Mouse (Mus musculus): Measurements from ENCODE around the gene Klf12. TPM values are rescaled to one million over a fixed set of nuclear protein-coding genes. Genes with fewer than 3 reads are reported as not detected.

Klf12 gene
- total RNA-seq (2021), result 10 to 100 TPM; 12.2 to 17.0 TPM
- long read RNA-seq, experiment 1, result 0 reads
- long read RNA-seq, experiment 2, partial matches to known transcripts, result 0 of 3 reads
- long read RNA-seq, experiment 2, other reads (novel, unspliced or antisense), result 3 of 3 reads

DNA sequence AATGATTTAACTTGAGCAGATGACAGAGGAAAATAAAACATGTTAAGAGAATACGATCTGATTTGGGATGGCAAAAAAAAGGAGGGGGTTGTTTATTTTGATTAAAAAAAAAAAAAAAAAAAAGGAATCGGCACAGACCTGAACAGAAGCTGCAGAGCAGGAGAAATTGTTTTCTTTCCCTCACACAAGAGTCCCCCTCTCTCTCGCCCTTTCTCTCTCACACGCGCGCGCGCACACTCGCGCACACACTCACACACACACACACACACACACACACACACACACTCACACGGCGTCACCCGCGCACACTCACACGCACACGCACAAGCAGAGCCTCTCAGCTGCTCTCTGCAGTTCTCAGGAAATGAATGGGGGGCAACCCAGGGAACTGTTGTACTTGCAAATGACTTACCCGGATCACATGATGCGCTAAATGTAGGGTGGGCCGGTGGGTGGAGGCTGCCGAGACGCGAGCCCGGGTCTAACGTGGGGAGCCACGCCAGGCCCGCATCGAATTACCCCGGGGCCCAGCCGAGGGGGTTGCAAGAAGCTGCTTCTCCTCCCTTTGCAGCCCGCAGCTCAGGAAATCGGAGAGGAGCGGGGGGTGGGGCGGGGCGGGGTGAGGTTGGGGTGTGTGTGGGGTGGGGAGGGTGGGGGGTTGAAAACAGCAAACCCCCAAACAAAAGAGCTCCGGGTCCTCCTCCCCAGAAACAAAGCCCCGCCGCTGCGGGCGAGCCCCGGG lies at the start of gene Klf12:
Gene Klf12 (minus strand): TSS at position 561 of the 742 bp plus-strand sequence.
- peak; percentile 51 to 73 for DNase-seq (ENCODE audit: low spot score in 2 of 2)

DNA sequence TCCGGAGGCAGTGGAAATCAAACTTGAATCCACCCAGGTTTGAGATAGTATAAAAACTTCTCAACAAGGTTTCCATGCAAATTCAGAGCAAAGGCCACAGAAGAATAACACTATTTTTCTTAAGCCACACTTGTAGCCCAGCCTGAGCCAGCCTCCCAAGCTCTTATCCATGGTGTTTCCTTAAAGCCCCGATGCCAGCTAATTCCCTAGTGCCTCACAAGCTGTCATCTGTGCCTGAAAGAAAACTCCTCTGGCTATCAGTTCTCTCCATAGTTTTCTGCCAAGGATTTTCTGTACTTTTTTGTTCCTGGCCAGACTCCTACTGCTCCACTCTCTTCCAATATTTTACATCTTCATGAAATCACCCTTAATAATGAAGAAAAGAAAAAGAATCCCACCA lies 48.9 kb upstream of the Klf12 start:
- DNase-seq (ENCODE audit: low spot score in 2 of 2), result no peak

DNA sequence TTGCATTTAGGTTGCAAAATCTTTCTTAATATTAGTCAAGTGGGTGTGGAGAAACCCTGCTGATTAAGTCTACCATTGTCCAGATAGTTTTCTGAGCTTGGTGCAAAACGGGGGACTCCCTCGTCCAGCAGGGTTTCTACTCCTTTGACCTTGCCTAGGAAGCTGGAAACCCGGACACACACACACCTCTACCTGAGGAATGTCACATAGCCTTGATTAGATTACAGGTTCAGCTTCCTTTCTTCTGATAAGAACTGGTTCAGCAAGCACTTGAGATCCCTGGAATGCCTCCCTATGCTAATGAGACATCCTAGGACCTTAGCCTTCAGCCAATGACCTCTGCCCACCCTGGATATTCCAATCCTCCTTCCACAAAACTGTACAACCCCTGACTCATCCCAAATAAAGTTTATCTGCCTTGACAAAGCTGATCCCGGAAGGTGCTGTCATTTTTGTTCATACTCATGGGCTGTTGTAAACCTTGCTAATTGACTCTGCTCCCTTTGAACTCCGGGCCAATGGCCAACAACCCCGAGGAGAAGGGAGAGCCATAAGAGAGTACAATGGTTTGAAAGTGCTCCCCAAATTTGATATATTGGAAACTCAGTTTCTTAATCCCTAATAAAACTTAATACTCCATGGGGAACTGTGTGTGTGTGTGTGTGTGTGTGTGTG lies 44.3 kb upstream of the Klf12 start:
- DNase-seq (ENCODE audit: low spot score in 2 of 2), result no peak

DNA sequence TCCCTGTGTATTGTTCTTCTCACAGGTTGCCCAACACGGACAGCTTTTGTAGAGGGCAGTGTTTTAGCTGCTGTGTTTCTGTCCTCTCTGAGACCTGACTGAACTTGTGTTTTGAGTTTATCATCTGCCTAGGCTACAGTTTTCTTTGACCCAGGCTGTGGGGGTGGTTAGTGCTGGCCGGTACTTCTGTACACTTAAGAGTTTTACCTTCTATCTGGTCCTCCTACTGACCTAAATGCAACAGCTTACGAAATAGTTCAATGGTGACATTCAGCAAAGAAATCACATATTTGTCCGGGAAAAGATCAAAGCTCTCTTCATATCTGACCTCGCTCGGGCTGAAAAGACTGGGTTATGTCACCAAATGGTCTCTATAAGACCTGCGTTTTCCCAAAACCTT lies 39.8 kb upstream of the Klf12 start:
- DNase-seq (ENCODE audit: low spot score in 2 of 2), result no peak

DNA sequence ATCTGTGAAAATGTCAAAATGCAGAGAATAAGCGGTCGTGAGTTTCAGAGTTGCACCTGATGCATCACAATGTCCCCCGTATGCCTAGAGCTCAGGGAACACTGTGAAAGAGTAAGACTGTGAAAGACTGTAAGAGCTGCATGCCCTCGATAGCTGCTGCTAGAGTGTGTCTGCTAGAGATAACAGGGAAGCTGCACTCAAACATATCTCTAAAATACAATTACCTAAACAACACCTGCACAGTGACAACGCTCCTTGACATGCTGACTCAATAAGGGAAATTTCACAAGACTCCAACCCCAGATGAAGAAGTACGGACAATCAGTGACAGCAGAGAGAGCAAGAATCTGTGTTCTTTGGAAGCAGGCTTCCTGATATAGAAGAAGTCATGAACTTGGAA lies 37.5 kb upstream of the Klf12 start:
- no peak for DNase-seq (ENCODE audit: low spot score in 2 of 2)

DNA sequence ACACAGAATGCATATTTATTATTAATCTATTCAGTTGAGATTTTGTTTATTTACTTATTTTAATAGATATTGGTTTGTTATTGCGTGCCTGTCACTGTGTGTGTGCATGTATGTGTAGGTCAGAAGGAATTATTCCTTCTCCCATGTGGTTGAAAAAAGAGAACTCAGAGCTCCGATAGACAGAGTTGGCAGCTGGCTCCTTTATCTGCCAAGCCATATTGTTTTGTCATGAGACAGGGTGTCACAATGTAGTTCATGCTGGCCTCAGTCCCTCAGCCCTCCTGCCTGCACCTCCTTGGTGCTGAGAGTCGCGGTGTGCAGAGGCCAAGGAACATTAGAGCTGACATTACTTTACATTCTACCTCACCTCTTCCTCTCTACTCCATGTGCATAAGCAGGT lies 32.3 kb upstream of the Klf12 start:
- no peak for DNase-seq (ENCODE audit: low spot score in 2 of 2)

DNA sequence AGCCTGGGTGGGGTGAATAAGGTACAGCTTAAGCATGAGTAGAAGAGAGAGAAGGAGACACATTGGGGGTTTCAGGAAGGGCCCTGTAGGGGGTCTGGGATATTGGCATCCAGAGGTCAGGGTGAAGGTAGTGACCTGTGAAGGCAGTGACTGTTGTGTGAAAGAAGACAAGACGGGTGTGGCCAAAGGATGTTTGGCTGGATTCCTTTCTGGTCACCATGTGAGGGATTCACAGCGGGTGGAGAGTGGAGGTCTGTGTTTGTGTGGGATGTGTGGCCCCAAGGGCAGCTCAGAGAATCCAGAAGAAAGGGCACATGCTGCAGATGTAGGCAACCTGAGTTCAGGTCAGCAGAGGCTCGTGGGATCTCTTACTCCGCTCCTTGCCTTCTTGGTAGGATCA lies 29.6 kb upstream of the Klf12 start:
- DNase-seq (ENCODE audit: low spot score in 2 of 2), result no peak

DNA sequence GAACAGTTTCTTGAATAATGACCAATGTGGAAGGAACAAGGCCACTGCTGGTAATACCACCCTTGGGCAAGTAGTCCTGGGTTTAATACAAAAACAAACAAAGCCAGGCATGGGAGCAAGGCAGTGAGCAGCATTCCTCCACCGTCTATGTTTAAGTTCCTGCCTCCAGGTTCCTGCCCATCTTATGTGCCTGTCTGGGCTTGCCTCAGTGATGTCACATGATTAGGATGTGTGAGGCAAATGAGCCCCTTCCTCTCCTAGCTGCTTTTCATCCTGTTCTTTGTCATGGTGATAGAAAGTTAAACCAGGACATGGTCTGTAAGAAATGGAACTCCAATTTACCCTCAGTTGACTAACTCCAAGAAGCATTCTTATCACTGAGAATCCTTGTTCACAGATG lies 16.4 kb upstream of the Klf12 start:
- DNase-seq (ENCODE audit: low spot score in 2 of 2), result no peak

DNA sequence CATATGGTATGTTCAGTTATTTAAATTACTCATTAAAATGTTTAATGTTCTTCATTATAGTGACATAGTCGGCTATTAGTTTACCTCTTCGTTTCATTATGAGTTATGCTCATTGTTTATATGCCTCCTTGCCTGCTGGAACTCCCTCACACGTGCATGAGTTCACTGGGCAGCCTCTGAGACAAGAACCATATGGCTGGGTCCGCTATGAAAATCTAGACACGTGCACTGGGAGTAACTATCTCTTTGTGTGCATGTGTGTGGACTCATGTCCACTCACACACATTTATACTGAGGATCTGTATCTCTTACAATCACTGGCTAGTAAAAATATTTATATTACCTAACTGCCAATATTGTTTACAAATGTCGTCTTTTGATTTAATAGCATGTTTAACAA lies 14.4 kb upstream of the Klf12 start:
- no peak for DNase-seq (ENCODE audit: low spot score in 2 of 2)

DNA sequence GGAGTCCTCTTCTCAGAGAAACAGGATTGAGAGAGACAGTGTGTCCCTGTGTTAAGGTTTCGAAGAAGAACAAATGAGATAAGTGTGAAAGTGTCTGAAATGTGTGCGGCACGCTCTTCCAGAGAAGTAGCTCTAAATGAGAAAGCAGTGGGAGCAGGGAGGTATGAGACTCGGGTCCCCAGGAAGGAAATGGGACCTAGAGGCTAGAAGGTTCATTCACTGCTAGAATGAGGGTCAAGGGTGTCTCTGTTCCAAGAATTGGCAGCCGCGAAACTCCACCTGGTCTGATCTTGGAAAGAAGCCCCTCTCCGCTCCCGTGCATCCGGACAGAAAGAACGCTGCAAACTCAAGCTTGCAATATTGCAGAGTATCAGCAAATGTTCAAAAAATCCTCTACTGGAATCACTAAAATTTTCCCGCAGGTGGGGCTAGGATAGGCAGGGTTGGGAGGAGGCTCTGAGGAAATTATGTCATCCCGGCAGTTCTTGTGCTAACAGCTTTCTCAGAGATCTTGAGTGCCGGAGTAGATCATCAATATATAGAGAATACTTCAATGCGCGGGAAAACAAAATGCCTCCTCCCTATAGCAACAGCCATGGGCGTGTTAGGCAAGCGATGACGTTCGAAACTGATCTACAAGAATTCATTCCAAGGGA lies 2.2 kb upstream of the Klf12 start:
- no peak for DNase-seq (ENCODE audit: low spot score in 2 of 2)

DNA sequence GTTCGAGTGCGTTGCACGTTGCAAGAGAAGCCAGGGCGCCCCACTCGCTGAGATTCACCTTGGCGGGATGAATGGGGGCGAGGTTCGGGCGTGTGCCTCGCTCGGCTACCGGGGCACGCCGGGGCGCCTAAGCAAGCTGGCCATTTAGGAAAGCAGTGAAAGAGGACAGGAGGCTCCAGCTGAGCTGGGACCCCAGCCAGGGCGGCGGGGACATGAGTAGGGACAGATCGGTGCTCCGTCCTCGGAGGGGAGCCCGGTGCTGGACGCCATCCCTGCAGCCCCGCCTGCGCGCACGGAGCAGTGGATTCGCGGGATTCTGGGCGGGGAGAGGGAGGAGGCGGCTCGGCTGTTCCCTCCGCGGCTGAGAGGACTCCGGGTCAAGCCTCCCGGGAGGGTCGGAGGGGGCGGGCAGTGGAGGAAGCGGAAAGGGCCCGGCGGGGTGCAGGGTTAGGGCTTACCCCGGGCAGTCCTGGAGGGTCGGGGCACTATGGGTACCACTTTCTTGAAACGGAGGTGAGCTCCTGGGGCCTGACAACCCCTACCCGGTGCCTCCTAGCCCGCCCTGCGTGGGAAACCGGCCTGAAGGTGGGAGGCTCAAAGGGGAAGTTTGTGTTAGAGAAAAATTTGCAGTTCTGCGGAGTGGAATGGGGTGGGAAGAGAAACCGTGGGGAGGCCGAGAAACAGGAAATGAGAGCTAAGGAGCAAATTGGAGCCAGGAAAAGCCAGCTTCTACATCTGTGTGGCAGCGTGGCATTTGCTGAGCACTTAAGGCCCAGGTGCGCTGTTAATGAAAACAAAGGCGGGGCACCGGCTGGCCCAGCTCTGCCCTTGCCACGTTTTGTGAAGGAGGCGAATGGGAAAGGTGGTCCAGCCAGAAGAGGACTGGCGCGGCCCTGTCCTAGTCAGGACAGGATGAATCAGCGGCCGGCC lies 1.4 kb upstream of the Klf12 start:
- peak; percentile 73 to 82 for DNase-seq (ENCODE audit: low spot score in 2 of 2)

DNA sequence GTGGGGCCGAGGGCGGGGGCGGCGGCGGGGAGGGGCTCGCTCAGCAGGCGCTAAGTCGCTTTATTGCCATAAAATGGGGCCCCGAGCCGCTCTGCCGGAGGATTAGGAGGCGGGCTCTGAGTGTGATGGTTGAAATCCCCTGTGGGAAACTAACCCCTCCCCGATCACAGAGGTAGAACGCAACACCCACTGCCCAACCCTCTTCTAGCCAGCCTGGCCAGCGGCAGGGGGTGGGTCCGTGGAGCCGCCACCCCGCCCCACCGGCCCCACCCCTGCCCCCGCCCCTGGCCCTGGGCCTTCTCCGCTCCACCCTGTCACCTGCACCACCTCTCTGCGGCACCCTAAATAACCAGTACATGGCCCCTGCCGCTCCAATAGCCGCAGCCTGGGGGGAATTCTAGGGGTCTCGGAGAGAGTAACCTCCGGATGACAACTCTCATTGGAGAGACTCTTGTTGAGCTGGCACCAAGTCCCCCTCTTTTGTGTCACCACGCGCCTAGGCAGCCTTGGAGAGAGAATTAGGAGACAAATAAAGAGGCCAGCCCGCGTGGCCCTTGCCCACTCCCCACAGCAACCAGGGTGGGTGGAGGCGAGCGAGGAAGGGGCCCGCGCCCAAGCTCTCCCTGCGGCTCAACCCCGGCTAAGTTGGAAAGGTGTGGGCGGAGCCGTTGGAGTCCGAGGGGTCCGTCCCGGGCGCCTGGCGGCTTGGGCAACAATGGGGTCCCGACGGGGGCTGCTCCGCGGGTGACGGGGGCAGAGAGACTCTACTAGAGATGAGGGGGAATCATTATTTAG lies 579 bp upstream of the Klf12 start:
- DNase-seq (ENCODE audit: low spot score in 2 of 2), result peak; percentile 57 to 76

DNA sequence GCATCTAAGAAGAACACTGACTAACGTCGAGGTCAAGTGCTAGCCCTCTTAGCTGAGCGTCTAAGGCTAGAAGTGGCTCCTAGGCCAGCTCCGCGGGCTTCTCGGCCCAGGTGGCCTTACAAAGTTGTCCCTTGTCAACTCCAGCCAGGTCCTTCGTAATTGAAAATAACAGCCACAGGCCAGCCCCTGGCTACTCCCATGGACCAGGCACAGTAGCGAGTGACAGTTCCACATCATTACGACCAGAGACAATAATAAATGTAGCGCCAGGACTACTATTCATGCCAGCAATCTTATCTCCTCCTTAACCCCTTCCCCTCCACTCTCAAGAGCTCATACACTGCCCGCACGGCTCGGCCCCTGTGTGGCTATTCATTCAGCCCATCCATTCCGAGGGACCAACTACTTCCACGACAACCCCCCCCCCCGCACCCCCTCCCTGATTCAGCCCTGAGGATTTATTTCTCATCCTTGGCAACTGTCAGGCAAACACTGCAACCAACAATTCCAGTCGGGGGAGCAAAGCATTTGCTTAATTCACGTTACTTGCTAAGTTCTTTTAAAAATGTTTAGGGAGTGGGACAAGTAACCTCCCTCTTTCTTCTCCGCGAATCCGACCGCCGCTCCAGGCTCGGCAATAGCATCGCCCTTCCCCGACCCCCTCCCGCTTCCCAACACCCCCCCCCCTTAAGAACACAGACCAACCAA lies 914 bp downstream of the Klf12 start:
- peak; percentile 27 to 48 for DNase-seq (ENCODE audit: low spot score in 2 of 2)

DNA sequence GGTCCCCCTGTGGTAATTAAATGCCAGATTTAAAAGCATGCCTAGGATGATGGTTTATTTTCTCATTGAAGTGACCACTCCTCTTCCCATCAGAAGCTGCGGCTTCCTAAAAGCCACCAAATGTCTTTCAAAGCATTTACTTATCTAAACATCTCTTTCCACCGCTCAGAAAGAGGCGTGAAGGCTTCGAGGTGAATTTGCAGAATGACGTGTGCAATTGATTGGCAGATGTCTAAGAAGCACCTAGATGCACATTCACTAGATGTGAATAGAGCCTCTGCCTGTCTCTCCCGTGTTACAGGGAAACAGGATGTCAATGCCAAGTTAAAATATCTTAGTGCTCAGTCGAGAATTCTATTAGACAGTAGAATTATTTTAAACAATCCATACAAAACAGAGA lies 1.8 kb downstream of the Klf12 start:
- DNase-seq (ENCODE audit: low spot score in 2 of 2), result no peak

DNA sequence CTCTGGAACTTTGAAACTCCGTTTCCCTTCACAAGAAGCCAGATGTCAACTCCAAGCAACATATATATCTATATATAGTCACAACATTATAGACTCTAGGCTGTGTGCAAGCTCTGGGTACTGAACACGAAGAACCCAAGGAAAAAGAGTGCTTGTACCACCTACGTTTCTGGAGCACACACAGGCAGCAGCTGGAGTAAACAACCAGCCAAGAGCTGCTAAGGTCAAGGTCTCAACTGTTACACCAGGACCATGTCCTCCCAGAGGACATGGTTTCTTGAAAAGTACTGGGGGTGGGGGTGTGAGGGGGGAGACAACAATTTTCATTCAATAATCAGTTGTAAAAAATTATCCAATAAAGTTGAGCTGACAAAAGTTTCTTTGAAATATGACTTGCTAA lies 2.7 kb downstream of the Klf12 start:
- DNase-seq (ENCODE audit: low spot score in 2 of 2), result no peak

DNA sequence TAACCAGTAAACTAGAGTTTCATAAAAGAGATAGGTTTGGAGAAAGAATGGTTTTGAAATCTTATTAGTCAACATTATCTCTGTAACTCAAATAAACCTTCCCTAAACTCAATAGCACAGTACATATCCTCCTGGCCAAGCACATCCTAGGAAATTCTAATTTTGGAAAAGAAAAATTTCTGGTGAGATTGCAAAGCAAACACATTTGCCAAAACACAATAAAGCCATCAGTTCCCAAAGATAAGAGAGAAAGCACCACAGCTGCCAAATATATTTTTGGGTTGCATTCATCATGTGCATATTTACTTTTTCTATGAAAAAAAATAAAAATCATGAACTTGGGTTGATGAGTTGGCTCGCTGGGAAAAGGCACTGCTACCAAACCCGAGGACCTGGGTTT lies 10.3 kb downstream of the Klf12 start:
- no peak for DNase-seq (ENCODE audit: low spot score in 2 of 2)

DNA sequence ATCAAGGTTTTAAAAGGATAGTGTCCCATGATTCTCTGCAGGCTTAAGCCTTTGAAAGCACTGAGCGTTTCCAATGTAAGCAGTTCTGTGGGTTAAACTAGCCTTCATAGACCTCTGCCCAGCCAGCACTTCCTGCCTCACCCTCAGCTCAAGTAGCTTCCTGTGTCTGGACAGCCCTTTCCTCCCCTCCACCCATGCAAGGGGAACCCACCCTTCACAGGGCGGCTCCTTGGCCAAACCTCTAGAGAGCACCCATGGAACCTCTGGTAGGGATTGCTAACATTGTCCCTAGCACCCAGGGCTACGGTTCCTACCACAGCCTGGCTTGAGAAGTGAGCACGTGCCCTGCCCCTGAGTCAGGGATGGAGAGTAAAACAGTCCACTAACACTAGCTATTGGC lies 23.9 kb downstream of the Klf12 start:
- no peak for DNase-seq (ENCODE audit: low spot score in 2 of 2)

DNA sequence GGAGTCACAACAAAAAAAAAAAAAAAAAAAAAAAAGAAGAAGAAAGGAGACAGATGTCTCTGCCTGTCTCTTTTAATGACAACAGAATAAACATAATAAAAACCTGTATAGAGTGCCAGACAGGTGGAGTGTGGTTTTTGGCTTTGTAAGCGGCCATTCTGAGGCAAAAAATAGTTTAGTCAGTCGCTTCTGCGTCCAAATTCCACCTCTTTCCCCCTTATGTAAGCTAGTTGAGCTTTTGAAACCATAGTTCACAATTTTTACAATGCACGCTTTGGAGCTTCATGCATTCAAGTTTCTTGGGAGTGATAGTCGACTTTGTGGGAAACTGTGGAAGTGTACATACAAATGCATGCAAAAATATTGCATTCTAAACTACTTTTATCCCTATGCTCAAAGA lies 41.4 kb downstream of the Klf12 start:
- DNase-seq (ENCODE audit: low spot score in 2 of 2), result no peak

DNA sequence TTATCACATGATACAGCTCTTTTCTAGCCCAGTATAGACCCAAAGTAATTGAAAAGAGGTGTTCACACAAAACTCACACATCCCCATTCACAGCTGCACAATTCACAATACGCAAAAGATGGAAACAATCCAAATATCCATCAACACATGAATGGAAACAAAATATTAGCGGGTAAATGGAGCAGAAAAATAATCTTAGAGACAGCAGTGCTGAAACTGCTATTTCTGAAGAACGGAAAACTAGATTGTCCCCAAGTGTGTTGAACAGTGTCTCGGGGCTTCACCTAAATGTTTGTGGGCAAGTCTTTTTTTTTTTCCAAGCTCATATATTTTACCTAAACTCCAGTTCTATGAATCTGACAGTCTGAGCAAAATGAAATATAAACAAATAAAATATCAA lies 44.6 kb downstream of the Klf12 start:
- DNase-seq (ENCODE audit: low spot score in 2 of 2), result no peak

DNA sequence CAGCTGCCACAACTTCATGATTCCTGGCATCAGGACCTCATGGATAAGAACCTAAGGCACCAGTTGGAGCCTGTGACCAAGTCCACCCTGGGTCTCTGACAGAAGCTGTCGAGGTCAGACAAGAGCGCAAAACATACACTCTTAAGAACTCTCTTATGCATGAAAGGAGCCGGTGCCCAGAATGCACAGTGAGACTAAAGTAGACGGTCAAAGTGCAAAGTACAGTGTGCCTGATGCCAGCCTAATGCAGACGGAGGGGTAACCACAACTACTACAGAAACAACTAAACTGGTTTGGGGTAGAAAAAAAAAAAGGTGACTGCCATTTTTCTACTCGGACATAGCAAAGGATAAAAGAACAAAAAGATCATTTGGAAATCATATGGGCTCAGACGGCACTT lies 47.7 kb downstream of the Klf12 start:
- no peak for DNase-seq (ENCODE audit: low spot score in 2 of 2)

Data from adrenal gland, adult 18-20 months (tissue).